In the genomic region with DNA sequence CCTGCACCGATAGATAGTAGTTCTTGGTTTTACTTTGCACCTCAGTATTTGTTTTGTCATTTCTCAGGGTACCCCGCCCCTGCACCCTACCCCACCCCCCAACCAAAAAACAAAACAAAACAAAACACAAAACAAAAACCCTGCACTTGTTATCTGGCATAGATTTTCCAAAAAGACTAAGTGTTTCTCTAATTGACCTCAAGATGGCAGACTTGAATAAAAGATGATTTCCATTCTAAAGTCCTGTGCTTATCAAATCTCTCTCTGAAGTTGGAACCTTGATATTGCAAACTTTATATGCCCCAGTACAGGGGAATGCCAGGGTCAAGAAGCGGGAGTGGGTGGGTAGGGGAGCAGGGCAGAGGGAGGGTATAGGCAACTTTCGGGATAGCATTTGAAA, we compare ENCODE assay signal across 19 mouse cellular contexts. TPM values are rescaled to one million over a fixed set of nuclear protein-coding genes. Genes with fewer than 3 reads are reported as not detected.
DNase-seq lines count a peak whose midpoint lies in the region; ATAC-seq and TF ChIP-seq lines count a peak whose summit lies in the region.
"Had no signal": no experiment of that assay in that cellular context is flagged by ENCODE, and none has a peak within 500 bp of the region (broad histone marks: within the 10 kb centered on the region; RNA-seq: fewer than 3 reads in every experiment).

No protein-coding gene starts in this region.

- H3K79me2 ChIP-seq in heart, adult 2 months (replicated peaks; ENCODE audit: control insufficient read depth, insufficient read depth, low read length), result no peaks in the 10 kb centered on the region

- DNase-seq in heart, adult 2 months, result no peak
- DNase-seq in heart, postnatal 36 days, result no peak
- DNase-seq in lung, postnatal 0 days (ENCODE audit: low spot score), result peak; percentile 36
- no peak for DNase-seq in lung, postnatal 10 days
- peak; percentile 31 for DNase-seq in R1 (ENCODE audit: low read depth, low spot score)
- DNase-seq in retina, postnatal 1 day, result peak; percentile 49
- no peak for DNase-seq in spleen, postnatal 4 days (ENCODE audit: low spot score in 2 of 2)
- DNase-seq in urinary bladder, postnatal 25 days (ENCODE audit: low spot score), result no peak
- DNase-seq: gastrocnemius, postnatal 25 days; kidney, postnatal 10 days; right cerebral cortex, adult 18-20 months; thymus, adult 2 months had no signal

- 47% methylated on average over 4 of the region's 4 CpGs for WGBS in heart, adult 2 months
- WGBS in lung, postnatal 0 days, result 50% methylated on average over 4 of the region's 4 CpGs

- TF ChIP-seq POLR2A in heart, adult 2 months (IDR thresholded peaks at IDR 0.05; ENCODE audit: insufficient read depth, low read depth, low read length), result no peak

- H3K9me3 ChIP-seq in lung, postnatal 0 days (ENCODE audit: low read length), result no peaks in the 10 kb centered on the region
- H3K9me3 ChIP-seq: heart, embryonic 13.5 days; limb, embryonic 15.5 days; midbrain, embryonic 12.5 days; neural tube, embryonic 13.5 days had no signal

- H3K4me1 ChIP-seq in heart, adult 2 months (ENCODE audit: control insufficient read depth, insufficient read depth, low read length), result no peaks in the 10 kb centered on the region; the same call in 1 of the 2 replicates
- H3K4me1 ChIP-seq in lung, postnatal 0 days (ENCODE audit: insufficient read depth, low read depth, low read length), result no peaks in the 10 kb centered on the region
- H3K4me1 ChIP-seq: heart, embryonic 13.5 days; midbrain, embryonic 12.5 days; neural tube, embryonic 13.5 days had no signal

- peak; percentile 46 for TF ChIP-seq CTCF in heart, adult 2 months (IDR thresholded peaks at IDR 0.05)
- TF ChIP-seq CTCF in lung, postnatal 0 days (IDR thresholded peaks at IDR 0.05), result peak; percentile 41

- H3K4me3 ChIP-seq in heart, adult 2 months, result no peak overlapping the region
- no peak overlapping the region for H3K4me3 ChIP-seq in lung, postnatal 0 days (ENCODE audit: low read depth, low read length)
- H3K4me3 ChIP-seq: heart, embryonic 13.5 days; limb, embryonic 15.5 days; midbrain, embryonic 12.5 days; neural tube, embryonic 13.5 days had no signal

- intact Hi-C loops in heart, adult 2 months (cut with DNase I), result loop anchor here (5.0 kb wide), 2 partner anchors 641 to 656 kb away; no protein-coding TSS in a partner anchor
- intact Hi-C loops in heart, postnatal 36 days (cut with DNase I), result loop anchor here (5.0 kb wide), 1 partner anchor 641 kb away; no protein-coding TSS in a partner anchor

- ATAC-seq in lung, postnatal 0 days, result no peak
- ATAC-seq: hindbrain, embryonic 16.5 days had no signal

- no peaks in the 10 kb centered on the region for H3K36me3 ChIP-seq in heart, adult 2 months (ENCODE audit: control insufficient read depth, insufficient read depth, low read length)
- H3K36me3 ChIP-seq in lung, postnatal 0 days (ENCODE audit: insufficient read depth, low read length), result no peaks in the 10 kb centered on the region
- H3K36me3 ChIP-seq: G1E; heart, embryonic 13.5 days; limb, embryonic 15.5 days; midbrain, embryonic 12.5 days; neural tube, embryonic 13.5 days had no signal

- H3K9ac ChIP-seq in heart, adult 2 months (ENCODE audit: low read depth, low read length), result no peak overlapping the region
- no peak overlapping the region for H3K9ac ChIP-seq in lung, postnatal 0 days (replicated peaks; ENCODE audit: low read depth)
- H3K9ac ChIP-seq: heart, embryonic 13.5 days; limb, embryonic 15.5 days; midbrain, embryonic 12.5 days; neural tube, embryonic 13.5 days had no signal

- H3K4me2 ChIP-seq in lung, postnatal 0 days (replicated peaks; ENCODE audit: low read depth, low read length), result no peak overlapping the region
- H3K4me2 ChIP-seq: heart, embryonic 13.5 days; limb, embryonic 15.5 days; midbrain, embryonic 12.5 days; neural tube, embryonic 13.5 days had no signal

- no peaks in the 10 kb centered on the region for H3K27me3 ChIP-seq in heart, adult 2 months (ENCODE audit: control insufficient read depth, insufficient read depth, low read length)
- no peaks in the 10 kb centered on the region for H3K27me3 ChIP-seq in lung, postnatal 0 days (replicated peaks; ENCODE audit: insufficient read depth, low read length)
- H3K27me3 ChIP-seq: heart, embryonic 13.5 days; limb, embryonic 15.5 days; midbrain, embryonic 12.5 days had no signal

- TF ChIP-seq EP300 in heart, adult 2 months (IDR thresholded peaks at IDR 0.05; ENCODE audit: insufficient read depth, low read depth, low read length), result no peak
- TF ChIP-seq EP300 in lung, postnatal 0 days (IDR thresholded peaks at IDR 0.05), result no peak

- H3K27ac ChIP-seq in heart, adult 2 months, result no peak overlapping the region
- H3K27ac ChIP-seq in lung, postnatal 0 days (ENCODE audit: low read length), result no peak overlapping the region
- H3K27ac ChIP-seq: heart, embryonic 13.5 days; limb, embryonic 15.5 days; midbrain, embryonic 12.5 days; neural tube, embryonic 13.5 days had no signal

RNA-seq across cellular contexts. Expression of gene Sh3gl2, which starts 43.8 kb away (rescaled TPM):
- total RNA-seq in heart, adult 2 months (2021), result 1 to 10 TPM; 5.4 to 6.7 TPM
- polyA plus RNA-seq in heart, adult 2 months (2012; rRNA removed), result 0.62 and 0.85 TPM in 2 replicates
- 1 to 10 TPM; 2.3 to 3.0 TPM for total RNA-seq in heart, postnatal 36 days (2021)
- polyA plus RNA-seq in lung, postnatal 0 days (2015; fragmentation: Nextera tagmentation; extraction: Ambion mirVana), result 0.70 and 1.2 TPM in 2 replicates
- total RNA-seq: common myeloid progenitor, adult 5-6 weeks had no signal
- polyA plus RNA-seq: G1E had no signal

Comparison
In these comparisons a context has a peak if more than half of its experiments do, and no peak if none do; other contexts are left out.
1. DNase-seq: peak in lung, postnatal 0 days (single experiment), R1 (single experiment) and retina, postnatal 1 day (single experiment); none in heart, adult 2 months (0 of 2), heart, postnatal 36 days (0 of 2), lung, postnatal 10 days (single experiment), spleen, postnatal 4 days (0 of 2) and urinary bladder, postnatal 25 days (single experiment).